ENCODE assay signal across 1 mouse cellular context in genomic region chr12:99352583-99352982, GRCm38 (mm10).
TF ChIP-seq lines count a peak whose summit lies in the region.

No protein-coding gene starts in this region.

TF ChIP-seq in MEL, 35 proteins besides CTCF, POLR2A, EP300 and RAD21 (continued from another document):
- TF ChIP-seq ZC3H11A (IDR thresholded peaks at IDR 0.05; ENCODE audit: low read depth, low read length) = no peak
- TF ChIP-seq KAT2A (conservative IDR thresholded peaks at IDR 0.05; ENCODE audit: low read depth, low read length) = no peak
